Mouse (Mus musculus) gastrocnemius, adult 2 months (tissue): ENCODE data around the gene Tax1bp1. TPM values are rescaled to one million over a fixed set of nuclear protein-coding genes. Genes with fewer than 3 reads are reported as not detected.

Experiments
- DNase-seq: peaks from one replicate; pipeline ENCODE4 v3.0.0; 2022
- H3K27ac ChIP-seq: fragments of 200-600 bp; 2 replicates; pipeline ENCODE4 v1.8.1; 2022; ENCODE audit warnings: mild to moderate bottlenecking
- H3K4me3 ChIP-seq: fragments of 200-600 bp; 2 replicates; pipeline ENCODE4 v1.8.1; 2022; ENCODE audit warnings: mild to moderate bottlenecking, moderate library complexity
- CTCF ChIP-seq: fragments of 200-600 bp; IDR thresholded peaks from 2 replicates; pipeline ENCODE4 v1.8.1; 2022; ENCODE audit warnings: antibody characterized with exemption, mild to moderate bottlenecking, moderate library complexity
- intact Hi-C: fragments of 180-260 bp; cut with DNase I; formaldehyde crosslinking; loops from one replicate; pipeline ENCODE4 v1.15.1; 2025
- total RNA-seq, 2 experiments: library from RNA; stranded (reverse); gene quantifications; 2 replicates each; pipeline ENCODE4 v1.2.3; 2021

Gene Tax1bp1
- total RNA-seq, 2 experiments from 2014 or later, result 67.5 to 73.4 TPM

GRCm38 (mm10) chr6:52790316-52790715 is 76.8 kb downstream of the Tax1bp1 start:
- intact Hi-C loops, result no loop called here
- no peak for DNase-seq
- TF ChIP-seq CTCF, result no peak
- H3K27ac ChIP-seq, result no peak overlapping the region
- no peak overlapping the region for H3K4me3 ChIP-seq

GRCm38 (mm10) chr6:52790781-52791180 is 77.3 kb downstream of the Tax1bp1 start:
- H3K27ac ChIP-seq, result no peak overlapping the region
- no peak for TF ChIP-seq CTCF
- H3K4me3 ChIP-seq, result no peak overlapping the region
- DNase-seq, result no peak
- intact Hi-C loops, result no loop called here

- intact Hi-C loops, result no loop called here
- TF ChIP-seq CTCF, result no peak
- no peak overlapping the region for H3K4me3 ChIP-seq
- DNase-seq, result no peak
- no peak overlapping the region for H3K27ac ChIP-seq
Observed at GRCm38 (mm10) chr6:52792455-52792854, 78.9 kb downstream of the Tax1bp1 start.

GRCm38 (mm10) chr6:52795029-52795841 is 81.7 kb downstream of the Tax1bp1 start:
- intact Hi-C loops, result no loop called here
- DNase-seq, result no peak
- H3K4me3 ChIP-seq, result no peak overlapping the region
- TF ChIP-seq CTCF, result no peak
- peak overlapping the region; percentile 46; the same call in 1 of the 2 replicates for H3K27ac ChIP-seq

GRCm38 (mm10) chr6:52796035-52796598 is 82.6 kb downstream of the Tax1bp1 start:
- peak; percentile 62 for DNase-seq
- peak overlapping the region; percentile 46 for H3K27ac ChIP-seq
- intact Hi-C loops, result no loop called here
- H3K4me3 ChIP-seq, result no peak overlapping the region
- TF ChIP-seq CTCF, result no peak

GRCm38 (mm10) chr6:52796691-52797090 is 83.2 kb downstream of the Tax1bp1 start:
- peak overlapping the region; percentile 46 for H3K27ac ChIP-seq
- intact Hi-C loops, result no loop called here

GRCm38 (mm10) chr6:52797252-52797800 is 83.8 kb downstream of the Tax1bp1 start:
- intact Hi-C loops, result no loop called here
- Histone ChIP-seq H3K27ac (peak overlapping the region; percentile 46), H3K4me3 (no peak overlapping the region)
- peak; percentile 36 for TF ChIP-seq CTCF
- peak; percentile 22 for DNase-seq

More at GRCm38 (mm10) chr6:52796691-52797090, 83.2 kb downstream of the Tax1bp1 start:
- peak; percentile 62 for DNase-seq
- H3K4me3 ChIP-seq, result no peak overlapping the region
- no peak for TF ChIP-seq CTCF

GRCm38 (mm10) chr6:52802181-52802580 is 88.7 kb downstream of the Tax1bp1 start:
- DNase-seq, result peak; percentile 58
- intact Hi-C loops, result no loop called here
- Histone ChIP-seq H3K4me3 (peak overlapping the region; percentile 48), H3K27ac (peak overlapping the region; percentile 72)
- no peak for TF ChIP-seq CTCF

GRCm38 (mm10) chr6:52805237-52805856 is 91.8 kb downstream of the Tax1bp1 start:
- no peak for DNase-seq
- intact Hi-C loops, result no loop called here
- H3K27ac ChIP-seq, result no peak overlapping the region
- no peak for TF ChIP-seq CTCF
- H3K4me3 ChIP-seq, result no peak overlapping the region

Other genes starting within 250 kb of the Tax1bp1 start
- 100 to 1,000 TPM; 105 to 137 TPM for gene Hibadh, start 73.3 kb upstream of the Tax1bp1 start, total RNA-seq